Mouse (Mus musculus): ENCODE data around the gene Dnaic2. TPM values are rescaled to one million over a fixed set of nuclear protein-coding genes. Genes with fewer than 3 reads are reported as not detected.

The Dnaic2 gene
- polyA plus RNA-seq, 1 experiment from 2014 or later, result 3.1 TPM

Other genes starting within 250 kb of the Dnaic2 start
- gene Rpl38, start 58.9 kb upstream of the Dnaic2 start, polyA plus RNA-seq (2015; fragmentation: Nextera tagmentation; extraction: Ambion mirVana), result 747 and 837 TPM in 2 replicates
- gene Ttyh2, start 52.0 kb upstream of the Dnaic2 start, polyA plus RNA-seq (2015; fragmentation: Nextera tagmentation; extraction: Ambion mirVana), result 31.6 and 35.1 TPM in 2 replicates
- gene Kif19a, start 38.0 kb downstream of the Dnaic2 start, polyA plus RNA-seq (2015; fragmentation: Nextera tagmentation; extraction: Ambion mirVana), result 0.51 and 0.93 TPM in 2 replicates
- 26.0 and 26.4 TPM in 2 replicates for gene Btbd17, start 68.5 kb downstream of the Dnaic2 start, polyA plus RNA-seq (2015; fragmentation: Nextera tagmentation; extraction: Ambion mirVana)
- not detected in 2 replicates for gene Gpr142, start 71.5 kb downstream of the Dnaic2 start, polyA plus RNA-seq (2015; fragmentation: Nextera tagmentation; extraction: Ambion mirVana)
- gene Gprc5c, start 123.7 kb downstream of the Dnaic2 start, polyA plus RNA-seq (2015; fragmentation: Nextera tagmentation; extraction: Ambion mirVana), result 8.5 and 11.6 TPM in 2 replicates
- 1.4 and 1.7 TPM in 2 replicates for gene Cd300a, start 162.6 kb downstream of the Dnaic2 start, polyA plus RNA-seq (2015; fragmentation: Nextera tagmentation; extraction: Ambion mirVana)
- 0.19 and 0.20 TPM in 2 replicates for gene Cd300lb, start 207.0 kb downstream of the Dnaic2 start, polyA plus RNA-seq (2015; fragmentation: Nextera tagmentation; extraction: Ambion mirVana)
- gene Cd300c, start 241.7 kb downstream of the Dnaic2 start, polyA plus RNA-seq (2015; fragmentation: Nextera tagmentation; extraction: Ambion mirVana), result not detected in 2 replicates